Mouse (Mus musculus): ENCODE data around the gene Slc12a1.

- TF ChIP-seq POLR2A (IDR thresholded peaks at IDR 0.05; ENCODE audit: insufficient read depth, low read depth, low read length) (no peak), CTCF (IDR thresholded peaks at IDR 0.05; ENCODE audit: insufficient read depth, low read depth, low read length) (no peak)
Measured at GRCm38 (mm10) chr2:125248256-125248655, 96.0 kb downstream of the Slc12a1 start.

All from olfactory bulb, adult 2 months (tissue).